ENCODE assay signal across 12 mouse cellular contexts in genomic region chr8:120213939-120214338, GRCm38 (mm10). TPM values are rescaled to one million over a fixed set of nuclear protein-coding genes. Genes with fewer than 3 reads are reported as not detected.
DNase-seq lines count a peak whose midpoint lies in the region; ATAC-seq and TF ChIP-seq lines count a peak whose summit lies in the region.
"Had no signal": no experiment of that assay in that cellular context is flagged by ENCODE, and none has a peak within 500 bp of the region (broad histone marks: within the 10 kb centered on the region; RNA-seq: fewer than 3 reads in every experiment).

No protein-coding gene starts in this region.

- H3K9ac ChIP-seq in heart, adult 2 months (ENCODE audit: low read depth, low read length) = no peak overlapping the region
- H3K9ac ChIP-seq in heart, embryonic 12.5 days = no peak overlapping the region
- H3K9ac ChIP-seq: liver, embryonic 15.5 days had no signal

- H3K27me3 ChIP-seq in heart, adult 2 months (ENCODE audit: control insufficient read depth, insufficient read depth, low read length) = no peaks in the 10 kb centered on the region
- no peaks in the 10 kb centered on the region for H3K27me3 ChIP-seq in heart, embryonic 12.5 days (replicated peaks)

- TF ChIP-seq EP300 in heart, adult 2 months (IDR thresholded peaks at IDR 0.05; ENCODE audit: insufficient read depth, low read depth, low read length) = peak; percentile 80

- no peak overlapping the region for H3K4me3 ChIP-seq in heart, adult 2 months
- no peak overlapping the region for H3K4me3 ChIP-seq in heart, embryonic 12.5 days
- H3K4me3 ChIP-seq: liver, embryonic 15.5 days had no signal

- no peak for ATAC-seq in heart, embryonic 12.5 days (ENCODE audit: insufficient number of reproducible peaks, low FRiP score)
- ATAC-seq in cerebellum, adult (ENCODE audit: insufficient number of reproducible peaks, low FRiP score, low TSS enrichment) = peak; percentile 84

- peaks cover 5% of the 10 kb centered on the region for H3K4me1 ChIP-seq in heart, adult 2 months (ENCODE audit: control insufficient read depth, insufficient read depth, low read length)
- peaks cover 60% of the 10 kb centered on the region for H3K4me1 ChIP-seq in heart, embryonic 12.5 days (replicated peaks)
- H3K4me1 ChIP-seq: liver, embryonic 15.5 days had no signal

- no peaks in the 10 kb centered on the region for H3K36me3 ChIP-seq in heart, adult 2 months (ENCODE audit: control insufficient read depth, insufficient read depth, low read length)
- no peaks in the 10 kb centered on the region for H3K36me3 ChIP-seq in heart, embryonic 12.5 days
- H3K36me3 ChIP-seq: liver, embryonic 15.5 days had no signal

- intact Hi-C loops in heart, adult 2 months (cut with DNase I) = no loop called here

- peak; percentile 76 to 84 for DNase-seq in heart, adult 2 months
- DNase-seq in A20 (ENCODE audit: low read depth, low spot score) = peak; percentile 89
- DNase-seq in gastrocnemius, postnatal 25 days = peak; percentile 88
- DNase-seq in ovary, postnatal 10 days (ENCODE audit: low spot score) = no peak
- DNase-seq in lung, postnatal 25 days (ENCODE audit: low spot score) = no peak
- DNase-seq in lung, postnatal 36 days = no peak
- DNase-seq: thymus, adult 18-20 months had no signal

- no peak overlapping the region for H3K4me2 ChIP-seq in heart, embryonic 12.5 days
- H3K4me2 ChIP-seq: liver, embryonic 15.5 days had no signal

- H3K9me3 ChIP-seq in heart, embryonic 12.5 days (replicated peaks) = no peaks in the 10 kb centered on the region
- H3K9me3 ChIP-seq: liver, embryonic 15.5 days had no signal

- 64% methylated on average over 5 of the region's 5 CpGs for WGBS in heart, adult 2 months
- 53% methylated on average over 5 of the region's 5 CpGs for WGBS in heart, embryonic 12.5 days

- peak overlapping the region; percentile 47 for H3K27ac ChIP-seq in heart, adult 2 months
- H3K27ac ChIP-seq in heart, embryonic 12.5 days (ENCODE audit: poor library complexity, severe bottlenecking) = no peak overlapping the region
- H3K27ac ChIP-seq: liver, embryonic 15.5 days had no signal

- no peaks in the 10 kb centered on the region for H3K79me2 ChIP-seq in heart, adult 2 months (replicated peaks; ENCODE audit: control insufficient read depth, insufficient read depth, low read length)

- no peak for TF ChIP-seq CTCF in heart, adult 2 months (IDR thresholded peaks at IDR 0.05)

- TF ChIP-seq POLR2A in heart, adult 2 months (IDR thresholded peaks at IDR 0.05; ENCODE audit: insufficient read depth, low read depth, low read length) = no peak

RNA-seq across cellular contexts. Expression of gene Gse1, which starts 14.3 kb away (rescaled TPM):
- total RNA-seq in heart, adult 2 months (2021) = 10 to 100 TPM; 21.0 to 24.3 TPM
- polyA plus RNA-seq in heart, adult 2 months (2012; rRNA removed) = 12.1 and 12.8 TPM in 2 replicates
- polyA plus RNA-seq in heart, embryonic 12.5 days (2016; fragmentation: Nextera tagmentation; extraction: Ambion mirVana) = 14.0 and 15.3 TPM in 2 replicates
- total RNA-seq in gastrocnemius, postnatal 25 days (2021) = 10 to 100 TPM; 23.1 to 27.1 TPM

RNA-seq across cellular contexts. Expression of gene Fam92b, which starts 36.7 kb away (rescaled TPM):
- not detected for total RNA-seq in heart, adult 2 months (2021)
- 1.0 TPM in 1 of 2 replicates, not detected in the other for polyA plus RNA-seq in heart, adult 2 months (2012; rRNA removed)
- not detected in 2 replicates for polyA plus RNA-seq in heart, embryonic 12.5 days (2016; fragmentation: Nextera tagmentation; extraction: Ambion mirVana)
- total RNA-seq in gastrocnemius, postnatal 25 days (2021) = not detected
- total RNA-seq: hematopoietic stem cell, adult 5-6 weeks; monocyte, adult 5-6 weeks had no signal
- polyA plus RNA-seq: liver, embryonic 15.5 days had no signal

Comparison
In these comparisons a context has a peak if more than half of its experiments do, and no peak if none do; other contexts are left out.
1. DNase-seq: peak in heart, adult 2 months (2 of 2), A20 (single experiment) and gastrocnemius, postnatal 25 days (single experiment); none in ovary, postnatal 10 days (single experiment), lung, postnatal 25 days (single experiment) and lung, postnatal 36 days (single experiment).